Mouse (Mus musculus) hindbrain, postnatal 0 days (tissue): ENCODE measurements at regions not wholly inside any gene's neighbourhood (a gene's known extent, or its start where the extent isn't known, plus 50 kb on each side); places are given as distances from the start of the nearest gene placed in this dataset.

Source experiments
- ATAC-seq: fragments of 200-750 bp; cut with Nextera tagmentation; 2 replicates; pipeline ENCODE4 v1.8.0; 2017; ENCODE audit warnings: mild to moderate bottlenecking, moderate TSS enrichment, moderate library complexity
- DNase-seq: peaks from one replicate; pipeline ENCODE4 v3.0.0-alpha.2; 2015; ENCODE audit warnings: low spot score
- H3K27ac ChIP-seq: fragments of 300-500 bp; sonication (generic); 2 replicates; pipeline ENCODE4 v1.5.1; 2014; ENCODE audit warnings: mild to moderate bottlenecking
- H3K27me3 ChIP-seq: fragments of 300-500 bp; sonication (generic); 2 replicates; pipeline ENCODE4 v1.6.1; 2014; ENCODE audit warnings: low read length, mixed read lengths; ENCODE audit not compliant: insufficient read depth
- H3K36me3 ChIP-seq: fragments of 300-500 bp; sonication (generic); 2 replicates; pipeline ENCODE4 v1.6.1; 2014; ENCODE audit warnings: low read length, mixed read lengths; ENCODE audit not compliant: insufficient read depth
- H3K4me1 ChIP-seq: fragments of 300-500 bp; sonication (generic); 2 replicates; pipeline ENCODE4 v1.6.1; 2014; ENCODE audit warnings: antibody characterized with exemption, low read length, mixed read lengths; ENCODE audit not compliant: insufficient read depth
- H3K4me2 ChIP-seq: fragments of 300-500 bp; sonication (generic); 2 replicates; pipeline ENCODE4 v1.6.1; 2014; ENCODE audit warnings: low read depth, mild to moderate bottlenecking, low read length, moderate library complexity, mixed read lengths
- H3K4me3 ChIP-seq: fragments of 300-500 bp; sonication (generic); 2 replicates; pipeline ENCODE4 v1.5.1; 2014; ENCODE audit warnings: low read length
- H3K9ac ChIP-seq: fragments of 300-500 bp; sonication (generic); replicated peaks from 2 replicates; pipeline ENCODE4 v1.6.1; 2014; ENCODE audit warnings: mild to moderate bottlenecking, low read length, moderate library complexity, mixed read lengths
- H3K9me3 ChIP-seq: fragments of 300-500 bp; sonication (generic); 2 replicates; pipeline ENCODE4 v1.6.1; 2016; ENCODE audit warnings: low read length, mixed read lengths
- CTCF ChIP-seq: IDR thresholded peaks from 2 replicates; pipeline ENCODE4 v1.5.1; 2016; ENCODE audit warnings: antibody characterized with exemption, control low read depth, low read depth
- WGBS: fragments of 180-500 bp; shearing (Covaris S2); extraction: QIAGEN DNeasy Blood & Tissue Kit; methylation state at CpG from one replicate; pipeline ENCODE4 v1.1.7; 2014; 5-methylcytosine and 5-hydroxymethylcytosine counted together

DNA sequence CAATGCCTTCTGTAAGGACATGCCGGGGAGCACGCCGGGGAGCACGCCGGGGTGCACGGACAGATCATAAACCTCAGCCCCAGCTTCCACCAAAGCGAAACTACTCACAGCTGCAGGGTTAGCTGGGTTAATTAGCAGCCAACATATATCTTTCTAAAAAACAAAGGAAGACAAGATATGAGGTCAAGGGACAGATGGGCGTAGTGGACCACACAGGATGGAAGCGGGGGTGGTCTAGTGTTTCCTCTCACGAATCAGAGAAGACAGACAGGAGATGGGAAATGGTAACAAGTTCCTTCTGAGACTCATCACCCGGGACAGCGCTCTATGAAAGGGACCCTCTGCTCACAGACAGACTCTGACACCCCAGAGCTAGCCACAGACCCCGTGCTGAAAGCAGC lies 60.0 kb upstream of the Ajap1 start:
- H3K9me3 ChIP-seq = no peaks in the 10 kb centered on the region
- H3K27me3 ChIP-seq = no peaks in the 10 kb centered on the region
- no peak for ATAC-seq
- H3K9ac ChIP-seq = no peak overlapping the region
- TF ChIP-seq CTCF = no peak
- no peak overlapping the region for H3K4me3 ChIP-seq
- 0 out of 2 replicates have a peak, but pooled peaks cover 4% of the 10 kb centered on the region for H3K4me1 ChIP-seq
- no peak overlapping the region for H3K27ac ChIP-seq
- 78% methylated on average over 13 of the region's 13 CpGs for WGBS
- DNase-seq = no peak
- H3K36me3 ChIP-seq = no peaks in the 10 kb centered on the region
- no peak overlapping the region for H3K4me2 ChIP-seq

DNA sequence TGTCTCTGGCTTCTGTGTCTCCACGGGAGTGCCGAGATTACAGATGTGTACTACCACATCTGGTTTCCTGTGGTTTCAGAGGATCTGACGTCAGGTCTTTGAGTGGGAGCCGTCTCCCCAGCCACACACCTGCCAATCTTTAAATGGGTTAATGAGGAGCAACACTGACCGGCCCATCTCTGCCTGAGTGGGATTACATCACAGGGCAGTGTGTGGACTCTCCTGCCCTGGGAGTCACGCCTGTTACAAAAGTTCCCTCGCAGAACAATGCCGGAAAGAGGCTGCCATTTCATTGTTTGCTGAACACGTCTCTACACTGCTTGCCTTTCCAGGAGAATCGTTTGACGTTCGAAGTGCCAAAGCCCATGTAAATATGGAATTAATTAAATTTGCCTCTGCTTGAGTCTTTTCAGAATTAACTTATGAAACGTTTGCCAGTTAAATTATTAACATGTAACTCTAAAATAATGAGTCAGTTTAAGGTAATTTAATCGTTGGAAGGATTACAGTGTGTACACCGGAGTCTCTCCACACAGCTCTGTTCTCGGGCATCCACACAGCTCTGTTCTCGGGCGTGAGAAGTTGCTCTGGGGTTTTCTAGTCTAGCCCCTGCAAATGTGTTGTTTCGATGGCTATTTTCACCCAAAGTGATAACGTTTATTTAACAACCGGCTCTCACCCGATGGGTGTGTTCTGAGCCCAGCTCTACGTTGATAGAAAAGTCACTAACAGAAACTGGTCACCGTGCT lies 61.5 kb upstream of the Ajap1 start:
- Histone ChIP-seq H3K4me2 (no peak overlapping the region), H3K27me3 (no peaks in the 10 kb centered on the region), H3K27ac (no peak overlapping the region), H3K9ac (no peak overlapping the region), H3K4me1 (0 out of 2 replicates have a peak, but pooled peaks cover 4% of the 10 kb centered on the region), H3K9me3 (no peaks in the 10 kb centered on the region), H3K4me3 (no peak overlapping the region), H3K36me3 (no peaks in the 10 kb centered on the region)
- DNase-seq = no peak
- no peak for TF ChIP-seq CTCF
- WGBS = 42% methylated on average over 24 of the region's 24 CpGs
- ATAC-seq = no peak

DNA sequence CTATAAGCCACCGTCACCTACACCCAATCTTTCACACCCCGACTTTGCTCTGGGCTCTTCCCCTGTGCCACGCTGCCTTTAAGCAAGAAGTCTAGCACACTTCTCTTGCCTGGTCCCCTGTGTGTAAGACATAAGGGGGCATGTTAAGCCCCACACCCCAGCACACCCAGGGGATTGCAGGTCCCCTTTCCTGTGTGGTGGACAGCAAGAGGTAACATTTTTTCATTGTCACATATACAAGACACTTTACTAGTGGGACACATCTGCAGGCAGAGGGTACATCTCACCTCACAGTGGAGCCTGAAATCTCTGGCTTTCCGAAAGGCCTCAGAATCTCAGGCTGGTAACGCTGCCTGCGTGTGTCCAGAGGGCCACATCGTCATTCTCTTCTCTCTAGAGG lies 64.1 kb upstream of the Ajap1 start:
- Histone ChIP-seq H3K9ac (no peak overlapping the region), H3K36me3 (no peaks in the 10 kb centered on the region), H3K4me2 (no peak overlapping the region), H3K27ac (no peak overlapping the region), H3K4me3 (no peak overlapping the region), H3K27me3 (no peaks in the 10 kb centered on the region), H3K9me3 (no peaks in the 10 kb centered on the region), H3K4me1 (0 out of 2 replicates have a peak, but pooled peaks cover 4% of the 10 kb centered on the region)
- no peak for DNase-seq
- no peak for ATAC-seq
- TF ChIP-seq CTCF = no peak
- WGBS = 83% methylated on average over 7 of the region's 7 CpGs

DNA sequence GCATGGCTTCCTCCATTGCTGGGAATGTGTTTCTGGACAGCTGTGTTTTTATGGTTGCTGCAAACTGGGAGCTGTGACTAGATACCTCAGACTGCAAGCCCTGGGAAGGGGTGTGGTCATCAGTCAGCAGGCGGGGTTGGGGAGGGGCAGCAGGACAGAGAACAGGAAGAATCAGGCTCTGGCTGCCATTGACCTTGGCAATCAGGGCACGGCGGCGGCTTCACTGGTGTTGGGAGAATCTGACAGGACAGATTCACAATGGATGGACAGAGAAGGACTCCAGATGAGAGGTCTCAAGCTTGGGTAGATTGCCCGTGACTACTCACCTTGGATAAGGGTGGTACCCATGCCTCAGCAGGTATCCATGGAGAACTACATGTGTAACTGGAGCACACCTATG lies 64.5 kb upstream of the Ajap1 start:
- Histone ChIP-seq H3K9me3 (no peaks in the 10 kb centered on the region), H3K4me1 (0 out of 2 replicates have a peak, but pooled peaks cover 4% of the 10 kb centered on the region), H3K4me3 (no peak overlapping the region), H3K27me3 (no peaks in the 10 kb centered on the region), H3K9ac (no peak overlapping the region), H3K27ac (no peak overlapping the region), H3K36me3 (no peaks in the 10 kb centered on the region), H3K4me2 (no peak overlapping the region)
- 87% methylated on average over 5 of the region's 5 CpGs for WGBS
- no peak for TF ChIP-seq CTCF
- no peak for ATAC-seq
- DNase-seq = no peak

DNA sequence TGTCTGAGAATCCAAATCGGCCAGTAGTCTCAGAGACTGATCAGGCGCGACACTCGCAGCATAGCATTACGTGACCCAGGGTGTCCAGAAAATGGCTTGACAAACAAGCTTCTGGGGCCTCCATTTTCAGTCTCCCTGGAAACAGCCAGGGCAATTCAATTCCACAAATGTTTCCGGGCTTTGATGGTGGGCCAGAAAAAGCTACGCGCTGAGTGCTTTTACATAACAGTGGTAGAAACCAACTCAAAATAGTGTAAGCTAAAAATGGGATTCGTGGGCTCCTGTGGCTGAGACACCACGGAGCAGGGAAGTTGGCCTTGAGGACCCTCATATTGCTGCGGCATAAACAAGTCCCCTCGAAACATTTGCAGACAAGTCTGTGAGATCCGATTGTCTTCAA lies 65.3 kb upstream of the Ajap1 start:
- H3K4me2 ChIP-seq = no peak overlapping the region
- no peak for DNase-seq
- no peak for ATAC-seq
- H3K4me1 ChIP-seq = 0 out of 2 replicates have a peak, but pooled peaks cover 4% of the 10 kb centered on the region
- TF ChIP-seq CTCF = no peak
- H3K9ac ChIP-seq = no peak overlapping the region
- H3K27me3 ChIP-seq = no peaks in the 10 kb centered on the region
- H3K36me3 ChIP-seq = no peaks in the 10 kb centered on the region
- 33% methylated on average over 13 of the region's 13 CpGs for WGBS
- no peak overlapping the region for H3K4me3 ChIP-seq
- H3K27ac ChIP-seq = no peak overlapping the region
- H3K9me3 ChIP-seq = no peaks in the 10 kb centered on the region

DNA sequence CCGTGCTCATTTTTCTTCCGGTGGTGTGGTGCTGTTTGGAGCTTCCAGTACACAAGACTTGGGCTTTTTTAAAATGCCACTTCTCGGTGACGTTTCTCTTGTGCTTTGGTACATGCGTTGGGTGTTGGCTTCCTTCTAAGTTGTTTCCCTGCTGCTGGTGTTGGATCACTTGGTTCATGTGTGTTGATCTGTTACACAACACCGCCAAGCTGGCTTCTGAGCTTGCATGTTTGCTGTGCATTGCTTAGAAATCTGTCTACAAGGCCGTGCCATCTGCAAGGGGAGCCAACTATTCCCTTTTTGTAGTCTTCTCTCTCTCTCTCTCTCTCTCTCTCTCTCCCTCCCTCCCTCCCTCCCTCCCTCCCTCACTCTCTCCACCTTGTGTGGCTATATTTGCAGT lies 68.7 kb upstream of the Ajap1 start:
- TF ChIP-seq CTCF = no peak
- Histone ChIP-seq H3K9me3 (no peaks in the 10 kb centered on the region), H3K9ac (no peak overlapping the region), H3K36me3 (no peaks in the 10 kb centered on the region), H3K27ac (no peak overlapping the region), H3K4me1 (no peaks in the 10 kb centered on the region), H3K27me3 (no peaks in the 10 kb centered on the region), H3K4me3 (no peak overlapping the region), H3K4me2 (no peak overlapping the region)
- no peak for DNase-seq
- ATAC-seq = no peak
- 90% methylated on average over 7 of the region's 7 CpGs for WGBS

DNA sequence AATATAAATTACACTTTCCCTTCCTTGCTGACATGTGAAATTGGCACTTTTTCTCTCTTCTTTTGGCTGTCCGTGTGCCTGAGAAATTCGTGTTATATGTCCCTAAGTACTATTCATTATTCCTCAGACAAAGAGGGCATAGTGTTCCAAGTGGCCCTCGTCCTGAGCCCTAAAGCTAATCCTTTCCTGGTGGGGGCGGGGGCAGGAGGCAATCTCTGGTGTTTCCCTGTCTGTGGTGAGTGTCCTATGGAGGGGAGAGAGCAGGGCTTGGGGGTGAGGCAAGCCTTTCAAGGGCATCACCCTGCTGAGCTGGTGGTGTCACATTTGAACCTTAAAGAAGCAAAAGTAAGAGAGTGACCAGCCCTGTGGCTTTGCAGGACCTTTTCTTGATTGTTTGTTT lies 69.9 kb upstream of the Ajap1 start:
- no peak for TF ChIP-seq CTCF
- 45% methylated on average over 4 of the region's 4 CpGs for WGBS
- Histone ChIP-seq H3K4me2 (no peak overlapping the region), H3K4me1 (no peaks in the 10 kb centered on the region), H3K27me3 (no peaks in the 10 kb centered on the region), H3K27ac (no peak overlapping the region), H3K9ac (no peak overlapping the region), H3K36me3 (no peaks in the 10 kb centered on the region), H3K4me3 (no peak overlapping the region), H3K9me3 (no peaks in the 10 kb centered on the region)
- no peak for ATAC-seq
- DNase-seq = no peak
